Mouse (Mus musculus): Measurements from ENCODE around the gene Smyd3. TPM values are rescaled to one million over a fixed set of nuclear protein-coding genes. Genes with fewer than 3 reads are reported as not detected.
A peak's percentile ranks its signal among the peaks of the same experiment; 100 is the strongest.

Smyd3 gene
- polyA plus RNA-seq, 1 experiment from 2014 or later, result 18.0 TPM

- no peaks in the 10 kb centered on the region for H3K36me3 ChIP-seq
- DNase-seq (ENCODE audit: low spot score), result no peak
- H3K4me3 ChIP-seq, result no peak overlapping the region
- no peaks in the 10 kb centered on the region for H3K9me3 ChIP-seq
- H3K4me1 ChIP-seq (replicated peaks), result peaks cover 38% of the 10 kb centered on the region
- 68% methylated on average over 4 of the region's 4 CpGs for WGBS
- H3K27ac ChIP-seq, result no peak overlapping the region
- no peaks in the 10 kb centered on the region for H3K27me3 ChIP-seq (ENCODE audit: insufficient read depth, poor library complexity, severe bottlenecking)
Observed at GRCm38 (mm10) chr1:179058675-179059074, 459.2 kb downstream of the Smyd3 start.

GRCm38 (mm10) chr1:179055760-179056159, 462.1 kb downstream of the Smyd3 start:
- Histone ChIP-seq H3K9me3 (no peaks in the 10 kb centered on the region), H3K27ac (no peak overlapping the region), H3K36me3 (no peaks in the 10 kb centered on the region), H3K4me3 (no peak overlapping the region), H3K4me1 (replicated peaks) (peaks cover 22% of the 10 kb centered on the region), H3K27me3 (ENCODE audit: insufficient read depth, poor library complexity, severe bottlenecking) (no peaks in the 10 kb centered on the region)
- WGBS, result 83% methylated on average over 3 of the region's 3 CpGs
- DNase-seq (ENCODE audit: low spot score), result no peak

GRCm38 (mm10) chr1:179054385-179055116, 463.3 kb downstream of the Smyd3 start:
- Histone ChIP-seq H3K36me3 (no peaks in the 10 kb centered on the region), H3K27me3 (ENCODE audit: insufficient read depth, poor library complexity, severe bottlenecking) (no peaks in the 10 kb centered on the region), H3K9me3 (no peaks in the 10 kb centered on the region), H3K27ac (no peak overlapping the region), H3K4me1 (replicated peaks) (peaks cover 10% of the 10 kb centered on the region), H3K4me3 (no peak overlapping the region)
- 78% methylated on average over 7 of the region's 7 CpGs for WGBS
- DNase-seq (ENCODE audit: low spot score), result no peak

- H3K27me3 ChIP-seq (ENCODE audit: insufficient read depth, poor library complexity, severe bottlenecking), result no peaks in the 10 kb centered on the region
- H3K27ac ChIP-seq, result no peak overlapping the region
- DNase-seq (ENCODE audit: low spot score), result no peak
- 92% methylated on average over 6 of the region's 6 CpGs for WGBS
- no peak overlapping the region for H3K4me3 ChIP-seq
- no peaks in the 10 kb centered on the region for H3K9me3 ChIP-seq
- H3K4me1 ChIP-seq (replicated peaks), result peaks cover 4% of the 10 kb centered on the region
- H3K36me3 ChIP-seq, result no peaks in the 10 kb centered on the region
Observed at GRCm38 (mm10) chr1:179052545-179053180, 465.2 kb downstream of the Smyd3 start.

- H3K4me1 ChIP-seq (replicated peaks), result peaks cover 17% of the 10 kb centered on the region
- no peaks in the 10 kb centered on the region for H3K27me3 ChIP-seq (ENCODE audit: insufficient read depth, poor library complexity, severe bottlenecking)
- no peak overlapping the region for H3K4me3 ChIP-seq
- H3K36me3 ChIP-seq, result no peaks in the 10 kb centered on the region
- DNase-seq (ENCODE audit: low spot score), result no peak
- H3K27ac ChIP-seq, result no peak overlapping the region
- no peaks in the 10 kb centered on the region for H3K9me3 ChIP-seq
- WGBS, result 93% methylated on average over 13 of the region's 13 CpGs
Observed at GRCm38 (mm10) chr1:179047931-179048596, 469.8 kb downstream of the Smyd3 start.

- 71% methylated on average over 17 of the region's 17 CpGs for WGBS
- Histone ChIP-seq H3K4me3 (no peak overlapping the region), H3K36me3 (no peaks in the 10 kb centered on the region), H3K9me3 (no peaks in the 10 kb centered on the region), H3K4me1 (replicated peaks) (peaks cover 17% of the 10 kb centered on the region), H3K27me3 (ENCODE audit: insufficient read depth, poor library complexity, severe bottlenecking) (no peaks in the 10 kb centered on the region), H3K27ac (peak overlapping the region; percentile 59)
- DNase-seq (ENCODE audit: low spot score), result no peak
Observed at GRCm38 (mm10) chr1:179045856-179046714, 471.8 kb downstream of the Smyd3 start.

GRCm38 (mm10) chr1:179044165-179044564, 473.7 kb downstream of the Smyd3 start:
- H3K36me3 ChIP-seq, result no peaks in the 10 kb centered on the region
- DNase-seq (ENCODE audit: low spot score), result no peak
- H3K4me3 ChIP-seq, result no peak overlapping the region
- WGBS, result 86% methylated on average over 5 of the region's 5 CpGs
- no peaks in the 10 kb centered on the region for H3K27me3 ChIP-seq (ENCODE audit: insufficient read depth, poor library complexity, severe bottlenecking)
- H3K27ac ChIP-seq, result 0 out of 2 replicates have a peak overlapping the region, but pooled peaks have one; percentile 12
- peaks cover 19% of the 10 kb centered on the region for H3K4me1 ChIP-seq (replicated peaks)
- no peaks in the 10 kb centered on the region for H3K9me3 ChIP-seq

- Histone ChIP-seq H3K27ac (no peak overlapping the region), H3K4me3 (no peak overlapping the region), H3K36me3 (no peaks in the 10 kb centered on the region), H3K9me3 (no peaks in the 10 kb centered on the region), H3K4me1 (replicated peaks) (peaks cover 19% of the 10 kb centered on the region), H3K27me3 (ENCODE audit: insufficient read depth, poor library complexity, severe bottlenecking) (no peaks in the 10 kb centered on the region)
- DNase-seq (ENCODE audit: low spot score), result no peak
- WGBS, result 86% methylated on average over 12 of the region's 12 CpGs
Observed at GRCm38 (mm10) chr1:179043644-179044043, 474.2 kb downstream of the Smyd3 start.

- Histone ChIP-seq H3K27ac (no peak overlapping the region; the same call in 1 of the 2 replicates), H3K4me1 (replicated peaks) (peaks cover 21% of the 10 kb centered on the region), H3K4me3 (no peak overlapping the region), H3K9me3 (no peaks in the 10 kb centered on the region), H3K36me3 (no peaks in the 10 kb centered on the region), H3K27me3 (ENCODE audit: insufficient read depth, poor library complexity, severe bottlenecking) (no peaks in the 10 kb centered on the region)
- DNase-seq (ENCODE audit: low spot score), result no peak
- 87% methylated on average over 8 of the region's 8 CpGs for WGBS
Observed at GRCm38 (mm10) chr1:179041905-179042337, 475.9 kb downstream of the Smyd3 start.

- no peaks in the 10 kb centered on the region for H3K27me3 ChIP-seq (ENCODE audit: insufficient read depth, poor library complexity, severe bottlenecking)
- no peak overlapping the region for H3K4me3 ChIP-seq
- no peaks in the 10 kb centered on the region for H3K36me3 ChIP-seq
- 92% methylated on average over 14 of the region's 14 CpGs for WGBS
- no peak overlapping the region; the same call in 1 of the 2 replicates for H3K27ac ChIP-seq
- no peaks in the 10 kb centered on the region for H3K9me3 ChIP-seq
- no peak for DNase-seq (ENCODE audit: low spot score)
- H3K4me1 ChIP-seq (replicated peaks), result peaks cover 16% of the 10 kb centered on the region
Observed at GRCm38 (mm10) chr1:179041231-179041904, 476.5 kb downstream of the Smyd3 start.

GRCm38 (mm10) chr1:179038801-179039200, 479.0 kb downstream of the Smyd3 start:
- no peak for DNase-seq (ENCODE audit: low spot score)
- no peaks in the 10 kb centered on the region for H3K36me3 ChIP-seq
- H3K4me1 ChIP-seq (replicated peaks), result peaks cover 22% of the 10 kb centered on the region
- WGBS, result 89% methylated on average over 4 of the region's 4 CpGs
- H3K27ac ChIP-seq, result no peak overlapping the region
- 0 out of 2 replicates have a peak, but pooled peaks cover 4% of the 10 kb centered on the region for H3K27me3 ChIP-seq (ENCODE audit: insufficient read depth, poor library complexity, severe bottlenecking)
- H3K4me3 ChIP-seq, result no peak overlapping the region
- no peaks in the 10 kb centered on the region for H3K9me3 ChIP-seq

- Histone ChIP-seq H3K27me3 (ENCODE audit: insufficient read depth, poor library complexity, severe bottlenecking) (0 out of 2 replicates have a peak, but pooled peaks cover 4% of the 10 kb centered on the region), H3K9me3 (no peaks in the 10 kb centered on the region), H3K4me3 (no peak overlapping the region), H3K36me3 (no peaks in the 10 kb centered on the region), H3K4me1 (replicated peaks) (peaks cover 18% of the 10 kb centered on the region), H3K27ac (no peak overlapping the region)
- DNase-seq (ENCODE audit: low spot score), result no peak
- 93% methylated on average over 2 of the region's 2 CpGs for WGBS
Observed at GRCm38 (mm10) chr1:179032947-179033346, 484.9 kb downstream of the Smyd3 start.
